Mouse (Mus musculus) megakaryocyte, embryonic 14.5 days (primary cell): ENCODE measurements around the gene Arhgdib.

Experiments used
- FLI1 ChIP-seq: IDR thresholded peaks from 2 replicates; pipeline ENCODE4 v1.6.1; 2012; ENCODE audit warnings: low read length, inconsistent platforms, mixed read lengths
- GATA1 ChIP-seq: IDR thresholded peaks from 3 replicates; pipeline ENCODE4 v1.6.1; 2012; ENCODE audit warnings: mixed read lengths, low read length, inconsistent platforms, borderline replicate concordance

- TF ChIP-seq GATA1 (no peak), FLI1 (no peak)
Measured at GRCm38 (mm10) chr6:136941051-136942021, at the start of gene Arhgdib.
